Mouse (Mus musculus): ENCODE data around the gene Tmsb15b2.

DNA sequence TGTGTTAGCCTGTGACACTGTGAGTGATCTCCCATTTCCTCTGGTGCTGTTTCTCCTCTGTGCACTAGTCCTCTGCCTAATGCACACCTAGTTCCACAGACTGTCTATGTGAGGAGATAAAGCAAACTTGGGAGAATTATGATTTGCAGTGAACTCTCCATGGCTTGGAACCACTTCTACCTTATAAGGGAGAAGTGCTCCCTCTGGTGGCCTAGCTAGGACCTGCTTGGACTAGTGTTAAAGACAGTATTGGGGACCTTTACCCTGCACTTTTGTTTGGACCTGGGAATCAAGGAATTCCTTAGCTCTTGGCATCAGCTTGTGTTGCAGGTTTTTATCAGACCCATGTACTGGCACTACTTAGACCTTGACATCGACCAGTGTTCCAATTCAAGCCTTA is 44.0 kb upstream of the Tmsb15b2 start:
- TF ChIP-seq POLR2A (IDR thresholded peaks at IDR 0.05; ENCODE audit: control insufficient read depth, low read depth, low read length) (no peak), CTCF (IDR thresholded peaks at IDR 0.05; ENCODE audit: control insufficient read depth, insufficient read depth, insufficient replicate concordance, low read depth, low read length) (no peak)
